Mouse (Mus musculus): ENCODE measurements around the gene Epha2. TPM values are rescaled to one million over a fixed set of nuclear protein-coding genes. Genes with fewer than 3 reads are reported as not detected.

Gene Epha2
- polyA plus RNA-seq, 1 experiment from 2014 or later, result 10.3 TPM

GRCm38 (mm10) chr4:141262906-141263637 is 38.0 kb upstream of the Epha2 start:
- no peak for TF ChIP-seq CTCF (IDR thresholded peaks at IDR 0.05)
- Histone ChIP-seq H3K27me3 (replicated peaks; ENCODE audit: insufficient read depth, low read length) (no peaks in the 10 kb centered on the region), H3K4me2 (replicated peaks; ENCODE audit: low read depth, low read length) (no peak overlapping the region), H3K9me3 (ENCODE audit: low read length) (no peaks in the 10 kb centered on the region), H3K36me3 (ENCODE audit: insufficient read depth, low read length) (no peaks in the 10 kb centered on the region), H3K4me1 (ENCODE audit: insufficient read depth, low read depth, low read length) (no peaks in the 10 kb centered on the region), H3K9ac (replicated peaks; ENCODE audit: low read depth) (no peak overlapping the region), H3K4me3 (ENCODE audit: low read depth, low read length) (no peak overlapping the region), H3K27ac (ENCODE audit: low read length) (no peak overlapping the region)
- ATAC-seq (no peak), DNase-seq (ENCODE audit: low spot score) (no peak)
- 74% methylated on average over 10 of the region's 10 CpGs for WGBS

GRCm38 (mm10) chr4:141265979-141266637 is 34.9 kb upstream of the Epha2 start:
- Histone ChIP-seq H3K9ac (replicated peaks; ENCODE audit: low read depth) (no peak overlapping the region), H3K4me3 (ENCODE audit: low read depth, low read length) (no peak overlapping the region), H3K27me3 (replicated peaks; ENCODE audit: insufficient read depth, low read length) (no peaks in the 10 kb centered on the region), H3K27ac (ENCODE audit: low read length) (no peak overlapping the region), H3K4me1 (ENCODE audit: insufficient read depth, low read depth, low read length) (no peaks in the 10 kb centered on the region), H3K36me3 (ENCODE audit: insufficient read depth, low read length) (no peaks in the 10 kb centered on the region), H3K4me2 (replicated peaks; ENCODE audit: low read depth, low read length) (no peak overlapping the region), H3K9me3 (ENCODE audit: low read length) (no peaks in the 10 kb centered on the region)
- 86% methylated on average over 3 of the region's 3 CpGs for WGBS
- peak; percentile 45 for TF ChIP-seq CTCF (IDR thresholded peaks at IDR 0.05)
- no peak for TF ChIP-seq EP300 (IDR thresholded peaks at IDR 0.05)
- no peak for ATAC-seq
- peak; percentile 10 for DNase-seq (ENCODE audit: low spot score)

- WGBS, result 71% methylated on average over 3 of the region's 3 CpGs
- no peak for TF ChIP-seq CTCF (IDR thresholded peaks at IDR 0.05)
- no peak for TF ChIP-seq EP300 (IDR thresholded peaks at IDR 0.05)
- no peak for ATAC-seq
- no peaks in the 10 kb centered on the region for H3K36me3 ChIP-seq (ENCODE audit: insufficient read depth, low read length)
- H3K4me2 ChIP-seq (replicated peaks; ENCODE audit: low read depth, low read length), result no peak overlapping the region
- peaks cover 3% of the 10 kb centered on the region; the same call in 1 of the 2 replicates for H3K4me1 ChIP-seq (ENCODE audit: insufficient read depth, low read depth, low read length)
- H3K9ac ChIP-seq (replicated peaks; ENCODE audit: low read depth), result no peak overlapping the region
- H3K27ac ChIP-seq (ENCODE audit: low read length), result no peak overlapping the region
- H3K27me3 ChIP-seq (replicated peaks; ENCODE audit: insufficient read depth, low read length), result no peaks in the 10 kb centered on the region
- no peaks in the 10 kb centered on the region for H3K9me3 ChIP-seq (ENCODE audit: low read length)
- DNase-seq (ENCODE audit: low spot score), result no peak
- no peak overlapping the region for H3K4me3 ChIP-seq (ENCODE audit: low read depth, low read length)
Observed at GRCm38 (mm10) chr4:141267250-141267649, 33.8 kb upstream of the Epha2 start.

GRCm38 (mm10) chr4:141267837-141268236 is 33.2 kb upstream of the Epha2 start:
- TF ChIP-seq CTCF (IDR thresholded peaks at IDR 0.05) (peak; percentile 92), EP300 (IDR thresholded peaks at IDR 0.05) (no peak)
- Histone ChIP-seq H3K36me3 (ENCODE audit: insufficient read depth, low read length) (no peaks in the 10 kb centered on the region), H3K4me2 (replicated peaks; ENCODE audit: low read depth, low read length) (no peak overlapping the region), H3K4me1 (ENCODE audit: insufficient read depth, low read depth, low read length) (peaks cover 3% of the 10 kb centered on the region; the same call in 1 of the 2 replicates), H3K27ac (ENCODE audit: low read length) (no peak overlapping the region), H3K9me3 (ENCODE audit: low read length) (no peaks in the 10 kb centered on the region), H3K4me3 (ENCODE audit: low read depth, low read length) (no peak overlapping the region), H3K9ac (replicated peaks; ENCODE audit: low read depth) (no peak overlapping the region), H3K27me3 (replicated peaks; ENCODE audit: insufficient read depth, low read length) (no peaks in the 10 kb centered on the region)
- ATAC-seq (no peak), DNase-seq (ENCODE audit: low spot score) (peak; percentile 71)
- WGBS, result 33% methylated on average over 9 of the region's 9 CpGs

- Histone ChIP-seq H3K9ac (replicated peaks; ENCODE audit: low read depth) (no peak overlapping the region), H3K27ac (ENCODE audit: low read length) (no peak overlapping the region), H3K4me3 (ENCODE audit: low read depth, low read length) (no peak overlapping the region), H3K9me3 (ENCODE audit: low read length) (no peaks in the 10 kb centered on the region), H3K27me3 (replicated peaks; ENCODE audit: insufficient read depth, low read length) (no peaks in the 10 kb centered on the region), H3K4me1 (ENCODE audit: insufficient read depth, low read depth, low read length) (peaks cover 3% of the 10 kb centered on the region; the same call in 1 of the 2 replicates), H3K4me2 (replicated peaks; ENCODE audit: low read depth, low read length) (no peak overlapping the region), H3K36me3 (ENCODE audit: insufficient read depth, low read length) (no peaks in the 10 kb centered on the region; the same call in 1 of the 2 replicates)
- TF ChIP-seq CTCF (IDR thresholded peaks at IDR 0.05) (peak; percentile 56), EP300 (IDR thresholded peaks at IDR 0.05) (no peak)
- ATAC-seq (no peak), DNase-seq (ENCODE audit: low spot score) (no peak)
- 70% methylated on average over 4 of the region's 4 CpGs for WGBS
Observed at GRCm38 (mm10) chr4:141268350-141268749, 32.7 kb upstream of the Epha2 start.

GRCm38 (mm10) chr4:141269080-141269479 is 32.0 kb upstream of the Epha2 start:
- Histone ChIP-seq H3K9me3 (ENCODE audit: low read length) (no peaks in the 10 kb centered on the region), H3K4me2 (replicated peaks; ENCODE audit: low read depth, low read length) (no peak overlapping the region), H3K4me3 (ENCODE audit: low read depth, low read length) (no peak overlapping the region), H3K36me3 (ENCODE audit: insufficient read depth, low read length) (no peaks in the 10 kb centered on the region; the same call in 1 of the 2 replicates), H3K9ac (replicated peaks; ENCODE audit: low read depth) (no peak overlapping the region), H3K4me1 (ENCODE audit: insufficient read depth, low read depth, low read length) (peaks cover 3% of the 10 kb centered on the region; the same call in 1 of the 2 replicates), H3K27ac (ENCODE audit: low read length) (no peak overlapping the region), H3K27me3 (replicated peaks; ENCODE audit: insufficient read depth, low read length) (no peaks in the 10 kb centered on the region)
- TF ChIP-seq CTCF (IDR thresholded peaks at IDR 0.05) (peak; percentile 37), EP300 (IDR thresholded peaks at IDR 0.05) (no peak)
- no peak for ATAC-seq
- WGBS, result 66% methylated on average over 5 of the region's 6 CpGs
- peak; percentile 80 for DNase-seq (ENCODE audit: low spot score)

Measured in lung, postnatal 0 days (tissue).